Mouse (Mus musculus) liver, embryonic 16.5 days (tissue): ENCODE results near the gene Vopp1. TPM values are rescaled to one million over a fixed set of nuclear protein-coding genes. Genes with fewer than 3 reads are reported as not detected.
"Not testable (repeated sequence)": the region's sequence is repeated elsewhere in the genome, so short reads cannot be mapped to it uniquely, and the experiment has no call there.

Source experiments
- ATAC-seq: fragments of 200-750 bp; cut with Nextera tagmentation; 2 replicates; pipeline ENCODE4 v1.8.0; 2017; ENCODE audit warnings: low read depth, mild to moderate bottlenecking, moderate number of reproducible peaks, moderate library complexity
- H3K27ac ChIP-seq: fragments of 300-500 bp; sonication (generic); 2 replicates; pipeline ENCODE4 v1.5.1; 2014; ENCODE audit warnings: mild to moderate bottlenecking, low read length
- H3K27me3 ChIP-seq: fragments of 300-500 bp; sonication (generic); 2 replicates; pipeline ENCODE4 v1.6.1; 2014; ENCODE audit warnings: low read depth, low read length, mixed read lengths; ENCODE audit not compliant: control insufficient read depth, insufficient read depth
- H3K36me3 ChIP-seq: fragments of 300-500 bp; sonication (generic); 2 replicates; pipeline ENCODE4 v1.6.1; 2014; ENCODE audit warnings: mild to moderate bottlenecking; ENCODE audit not compliant: control insufficient read depth, insufficient read depth
- H3K4me1 ChIP-seq: fragments of 300-500 bp; sonication (generic); 2 replicates; pipeline ENCODE4 v1.6.1; 2014; ENCODE audit warnings: low read depth, low read length, mixed read lengths; ENCODE audit not compliant: control insufficient read depth
- H3K4me2 ChIP-seq: fragments of 300-500 bp; sonication (generic); 2 replicates; pipeline ENCODE4 v1.6.1; 2014; ENCODE audit warnings: low read depth, low read length, mixed read lengths
- H3K4me3 ChIP-seq: fragments of 300-500 bp; sonication (generic); 2 replicates; pipeline ENCODE4 v1.5.1; 2014; ENCODE audit warnings: low read depth, mild to moderate bottlenecking, low read length
- H3K9ac ChIP-seq: fragments of 300-500 bp; sonication (generic); 2 replicates; pipeline ENCODE4 v1.6.1; 2014; ENCODE audit warnings: low read depth, low read length
- H3K9me3 ChIP-seq: fragments of 300-500 bp; sonication (generic); replicated peaks from 2 replicates; pipeline ENCODE4 v1.6.1; 2016; ENCODE audit warnings: low read length; ENCODE audit not compliant: control insufficient read depth
- WGBS: fragments of 180-500 bp; shearing (Covaris S2); extraction: QIAGEN DNeasy Blood & Tissue Kit; methylation state at CpG from one replicate; pipeline ENCODE4 v1.1.7; 2014; ENCODE audit not compliant: insufficient replicate concordance; 5-methylcytosine and 5-hydroxymethylcytosine counted together
- polyA plus RNA-seq: library from polyadenylated mRNA; unstranded; fragments of >200 nt; fragmentation: Nextera tagmentation; extraction: Ambion mirVana; gene quantifications from 2 replicates; pipeline ENCODE4 v1.2.1, GENCODE M21; 2015

The Vopp1 gene
- polyA plus RNA-seq, 1 experiment from 2014 or later, result 62.5 TPM

GRCm38 (mm10) chr6:57814436-57814940 lies 10.5 kb downstream of the Vopp1 start:
- Histone ChIP-seq H3K27me3 (no peaks in the 10 kb centered on the region), H3K9ac (no peak overlapping the region), H3K4me2 (no peak overlapping the region), H3K4me3 (no peak overlapping the region), H3K4me1 (peaks cover 2% of the 10 kb centered on the region), H3K36me3 (no peaks in the 10 kb centered on the region), H3K9me3 (no peaks in the 10 kb centered on the region), H3K27ac (no peak overlapping the region)
- ATAC-seq, result no peak
- WGBS, result 75% methylated on average over 2 of the region's 2 CpGs

- H3K27ac ChIP-seq, result no peak overlapping the region
Observed at GRCm38 (mm10) chr6:57811748-57812730, 12.9 kb downstream of the Vopp1 start.

GRCm38 (mm10) chr6:57805218-57806069 lies 19.5 kb downstream of the Vopp1 start:
- 83% methylated on average over 5 of the region's 5 CpGs for WGBS
- peak overlapping the region; percentile 18; the same call in 1 of the 2 replicates for H3K27ac ChIP-seq
- H3K4me2 ChIP-seq, result no peak overlapping the region; the same call in 1 of the 2 replicates
- no peaks in the 10 kb centered on the region for H3K9me3 ChIP-seq
- H3K9ac ChIP-seq, result no peak overlapping the region
- no peaks in the 10 kb centered on the region; the same call in 1 of the 2 replicates for H3K36me3 ChIP-seq
- no peak overlapping the region for H3K4me3 ChIP-seq
- ATAC-seq, result peak; percentile 69
- no peaks in the 10 kb centered on the region for H3K27me3 ChIP-seq
- H3K4me1 ChIP-seq, result peaks cover 14% of the 10 kb centered on the region

More at GRCm38 (mm10) chr6:57811748-57812730, 12.9 kb downstream of the Vopp1 start:
- WGBS, result 44% methylated on average over 3 of the region's 3 CpGs
- no peaks in the 10 kb centered on the region; the same call in 1 of the 2 replicates for H3K36me3 ChIP-seq
- ATAC-seq, result peak; percentile 43; the same call in 1 of the 2 replicates
- H3K4me2 ChIP-seq, result no peak overlapping the region
- no peak overlapping the region for H3K9ac ChIP-seq
- no peaks in the 10 kb centered on the region for H3K9me3 ChIP-seq
- H3K4me3 ChIP-seq, result no peak overlapping the region
- no peaks in the 10 kb centered on the region for H3K27me3 ChIP-seq
- H3K4me1 ChIP-seq, result peaks cover 2% of the 10 kb centered on the region

GRCm38 (mm10) chr6:57803130-57803529 lies 21.8 kb downstream of the Vopp1 start:
- H3K36me3 ChIP-seq, result no peaks in the 10 kb centered on the region; the same call in 1 of the 2 replicates
- H3K4me1 ChIP-seq, result peaks cover 14% of the 10 kb centered on the region
- H3K27me3 ChIP-seq, result no peaks in the 10 kb centered on the region
- no peak for ATAC-seq
- no peaks in the 10 kb centered on the region for H3K9me3 ChIP-seq
- H3K4me2 ChIP-seq, result no peak overlapping the region
- H3K4me3 ChIP-seq, result no peak overlapping the region
- H3K9ac ChIP-seq, result no peak overlapping the region
- no peak overlapping the region for H3K27ac ChIP-seq
- WGBS, result 49% methylated on average over 2 of the region's 2 CpGs

GRCm38 (mm10) chr6:57798986-57799385 lies 26.0 kb downstream of the Vopp1 start:
- Histone ChIP-seq H3K9me3 (no peaks in the 10 kb centered on the region), H3K27ac (no peak overlapping the region), H3K4me3 (no peak overlapping the region), H3K27me3 (no peaks in the 10 kb centered on the region), H3K36me3 (no peaks in the 10 kb centered on the region), H3K4me1 (no peaks in the 10 kb centered on the region; the same call in 1 of the 2 replicates), H3K4me2 (no peak overlapping the region), H3K9ac (no peak overlapping the region)
- 81% methylated on average over 1 of the region's 1 CpGs for WGBS
- ATAC-seq, result no peak

GRCm38 (mm10) chr6:57796853-57797423 lies 28.0 kb downstream of the Vopp1 start:
- Histone ChIP-seq H3K27me3 (no peaks in the 10 kb centered on the region), H3K4me3 (no peak overlapping the region), H3K27ac (no peak overlapping the region), H3K36me3 (no peaks in the 10 kb centered on the region), H3K4me2 (no peak overlapping the region), H3K9ac (no peak overlapping the region), H3K4me1 (peaks cover 2% of the 10 kb centered on the region; the same call in 1 of the 2 replicates), H3K9me3 (no peaks in the 10 kb centered on the region)
- ATAC-seq, result no peak
- 83% methylated on average over 3 of the region's 3 CpGs for WGBS

- H3K4me3 ChIP-seq, result no peak overlapping the region
- no peak for ATAC-seq
- no peak overlapping the region for H3K9ac ChIP-seq
- peaks cover 2% of the 10 kb centered on the region; the same call in 1 of the 2 replicates for H3K4me1 ChIP-seq
- H3K9me3 ChIP-seq, result no peaks in the 10 kb centered on the region
- H3K27me3 ChIP-seq, result no peaks in the 10 kb centered on the region
- no peak overlapping the region for H3K27ac ChIP-seq
- 51% methylated on average over 3 of the region's 3 CpGs for WGBS
- no peak overlapping the region for H3K4me2 ChIP-seq
- H3K36me3 ChIP-seq, result no peaks in the 10 kb centered on the region
Observed at GRCm38 (mm10) chr6:57795835-57796234, 29.1 kb downstream of the Vopp1 start.

- WGBS, result 53% methylated on average over 9 of the region's 9 CpGs
- H3K9ac ChIP-seq, ATAC-seq, H3K36me3 ChIP-seq, H3K27me3 ChIP-seq, H3K4me3 ChIP-seq, H3K4me1 ChIP-seq, H3K4me2 ChIP-seq, H3K9me3 ChIP-seq, H3K27ac ChIP-seq: not testable (repeated sequence)
Observed at GRCm38 (mm10) chr6:57792821-57793220, 32.1 kb downstream of the Vopp1 start.
